Mouse (Mus musculus) layer of hippocampus, adult 11-12 months (tissue): ENCODE measurements at regions not wholly inside any gene's neighbourhood (a gene's known extent, or its start where the extent isn't known, plus 50 kb on each side); places are given as distances from the start of the nearest gene placed in this dataset.

Experiments used
- DNase-seq: peaks from one replicate; pipeline ENCODE4 v3.0.0; 2022; ENCODE audit warnings: low spot score

- DNase-seq: no peak
Measured at GRCm38 (mm10) chr7:67429008-67429873, 56.6 kb upstream of the Mef2a start.

- DNase-seq: no peak
Measured at GRCm38 (mm10) chr7:67428388-67428787, 55.7 kb upstream of the Mef2a start.

GRCm38 (mm10) chr7:67426076-67426475 is 53.4 kb upstream of the Mef2a start:
- DNase-seq: no peak

- DNase-seq: no peak
Measured at GRCm38 (mm10) chr7:67425581-67425980, 52.9 kb upstream of the Mef2a start.

GRCm38 (mm10) chr7:67424810-67425485 is 52.3 kb upstream of the Mef2a start:
- DNase-seq: no peak
